Mouse (Mus musculus) bone marrow, adult 2 months (tissue): ENCODE results near the gene Hdac6. TPM values are rescaled to one million over a fixed set of nuclear protein-coding genes. Genes with fewer than 3 reads are reported as not detected.

Experiments
- H3K27ac ChIP-seq: fragments of 200-500 bp; 2 replicates; pipeline ENCODE4 v1.5.1; 2012; ENCODE audit warnings: low read depth, mild to moderate bottlenecking, control low read depth, inconsistent platforms, low read length; ENCODE audit not compliant: control insufficient read depth, poor library complexity, insufficient read depth
- H3K4me1 ChIP-seq: fragments of 200-500 bp; 2 replicates; pipeline ENCODE4 v1.6.1; 2011; ENCODE audit warnings: low read length; ENCODE audit not compliant: control insufficient read depth, insufficient read depth
- H3K4me3 ChIP-seq: fragments of 200-500 bp; replicated peaks from 2 replicates; pipeline ENCODE3; 2011; ENCODE audit warnings: mild to moderate bottlenecking, low read depth, low read length, control low read depth; ENCODE audit not compliant: control insufficient read depth
- CTCF ChIP-seq: fragments of 200-500 bp; IDR thresholded peaks from 2 replicates; pipeline ENCODE4 v1.5.1; 2011; ENCODE audit warnings: low read length, control low read depth; ENCODE audit not compliant: control insufficient read depth, insufficient read depth
- POLR2A ChIP-seq: fragments of 200-500 bp; IDR thresholded peaks from 2 replicates; pipeline ENCODE4 v1.6.1; 2011; ENCODE audit warnings: low read depth, mild to moderate bottlenecking, control low read depth, low read length, borderline replicate concordance; ENCODE audit not compliant: control insufficient read depth
- WGBS: fragments of 180-500 bp; shearing (Covaris S2); methylation state at CpG from one replicate; pipeline ENCODE4 v1.1.7; 2018; 5-methylcytosine and 5-hydroxymethylcytosine counted together
- polyA plus RNA-seq: library from polyadenylated mRNA; stranded (reverse); fragments of >200 nt; gene quantifications from 2 replicates; pipeline ENCODE4 v1.2.4, GENCODE M21; 2011; ENCODE audit warnings: low replicate concordance; ENCODE audit not compliant: missing spikeins, insufficient read depth, insufficient read length

Hdac6 gene
- 8.3 and 17.0 TPM in 2 replicates for polyA plus RNA-seq

- peak within 1 kb of the TSS; percentile 66 for H3K4me3 ChIP-seq
- H3K27ac ChIP-seq: peak within 1 kb of the TSS; percentile 7; the same call in 1 of the 2 replicates
- 14% methylated on average over 36 of the region's 37 CpGs for WGBS
- no peaks in the 10 kb centered on the region for H3K4me1 ChIP-seq
- TF ChIP-seq POLR2A: no peak
- no peak for TF ChIP-seq CTCF
These were observed at the start of gene Hdac6 for GRCm38 (mm10) chrX:7947108-7947899. Hdac6 (minus strand) TSS chrX:7947889.

GRCm38 (mm10) chrX:7993068-7993735 lies 45.5 kb upstream of the Hdac6 start:
- peak overlapping the region; percentile 79 for H3K27ac ChIP-seq
- 53% methylated on average over 10 of the region's 10 CpGs for WGBS

GRCm38 (mm10) chrX:7992379-7993067 lies 44.8 kb upstream of the Hdac6 start:
- no peaks in the 10 kb centered on the region; the same call in none of the 2 replicates for H3K4me1 ChIP-seq
- TF ChIP-seq POLR2A (no peak), CTCF (no peak)
- peak overlapping the region; percentile 61 for H3K27ac ChIP-seq
- no peak overlapping the region for H3K4me3 ChIP-seq
- 50% methylated on average over 8 of the region's 8 CpGs for WGBS

More at GRCm38 (mm10) chrX:7993068-7993735, 45.5 kb upstream of the Hdac6 start:
- Histone ChIP-seq H3K4me3 (no peak overlapping the region), H3K4me1 (no peaks in the 10 kb centered on the region; the same call in none of the 2 replicates)
- TF ChIP-seq POLR2A (no peak), CTCF (no peak)

GRCm38 (mm10) chrX:7981368-7981767 lies 33.7 kb upstream of the Hdac6 start:
- 90% methylated on average over 7 of the region's 7 CpGs for WGBS
- TF ChIP-seq POLR2A (no peak), CTCF (no peak)
- no peak overlapping the region for H3K4me3 ChIP-seq
- H3K4me1 ChIP-seq: no peaks in the 10 kb centered on the region
- H3K27ac ChIP-seq: no peak overlapping the region

- no peak within 1 kb of the TSS for H3K27ac ChIP-seq
- no peaks in the 10 kb centered on the region for H3K4me1 ChIP-seq
- TF ChIP-seq POLR2A (no peak), CTCF (no peak)
- no peak within 1 kb of the TSS for H3K4me3 ChIP-seq
- WGBS: 90% methylated on average over 11 of the region's 11 CpGs
These were observed 30.2 kb upstream of the Hdac6 start, which contains the start of gene Gata1 for GRCm38 (mm10) chrX:7977892-7978291. Gata1 (minus strand) TSS chrX:7978071.

- H3K4me1 ChIP-seq: no peaks in the 10 kb centered on the region; the same call in 1 of the 2 replicates
- peak overlapping the region; percentile 63 for H3K27ac ChIP-seq
- TF ChIP-seq CTCF (no peak), POLR2A (no peak)
- no peak overlapping the region for H3K4me3 ChIP-seq
- 66% methylated on average over 4 of the region's 4 CpGs for WGBS
These were observed 23.6 kb upstream of the Hdac6 start for GRCm38 (mm10) chrX:7971292-7971691.

GRCm38 (mm10) chrX:7968899-7969298 lies 21.2 kb upstream of the Hdac6 start:
- TF ChIP-seq CTCF (no peak), POLR2A (no peak)
- H3K4me1 ChIP-seq: no peaks in the 10 kb centered on the region; the same call in 1 of the 2 replicates

GRCm38 (mm10) chrX:7968226-7968625 lies 20.5 kb upstream of the Hdac6 start:
- H3K4me1 ChIP-seq: no peaks in the 10 kb centered on the region; the same call in 1 of the 2 replicates
- TF ChIP-seq CTCF (no peak), POLR2A (peak; percentile 25; the same call in 1 of the 2 replicates)
- H3K4me3 ChIP-seq: peak overlapping the region; percentile 51
- peak overlapping the region; percentile 63 for H3K27ac ChIP-seq
- WGBS: 59% methylated on average over 8 of the region's 8 CpGs

More at GRCm38 (mm10) chrX:7968899-7969298, 21.2 kb upstream of the Hdac6 start:
- Histone ChIP-seq H3K27ac (peak overlapping the region; percentile 47; the same call in 1 of the 2 replicates), H3K4me3 (peak overlapping the region; percentile 45)
- 76% methylated on average over 3 of the region's 3 CpGs for WGBS
